Mouse (Mus musculus) lung, postnatal 0 days (tissue): ENCODE measurements around the gene Msx3.

Experiments used
- CTCF ChIP-seq: IDR thresholded peaks from 2 replicates; pipeline ENCODE4 v1.5.1; 2016; ENCODE audit warnings: antibody characterized with exemption, mild to moderate bottlenecking
- EP300 ChIP-seq: IDR thresholded peaks from 2 replicates; pipeline ENCODE4 v1.6.1; 2016; ENCODE audit warnings: antibody characterized with exemption, mild to moderate bottlenecking, control low read depth

DNA sequence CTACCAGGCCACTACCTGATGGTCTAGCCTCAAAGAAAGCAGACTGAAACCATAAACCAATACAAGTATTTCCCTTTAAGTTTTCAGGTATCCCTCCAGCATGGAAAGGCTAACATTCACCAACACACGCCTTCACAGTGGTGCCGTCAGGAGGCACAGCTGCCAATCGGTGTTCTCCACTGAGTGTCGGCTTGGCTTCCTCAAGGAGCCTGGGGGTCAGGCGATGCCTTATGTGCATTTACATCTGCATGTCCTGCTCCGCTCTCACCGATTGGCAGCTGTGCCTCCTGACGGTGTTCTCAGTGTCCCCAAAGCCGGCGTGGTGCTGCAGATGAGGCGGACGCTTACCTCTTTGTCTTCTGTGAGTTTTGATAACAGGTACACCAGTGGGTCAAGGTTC, 17.1 kb downstream of the Msx3 start:
- TF ChIP-seq CTCF (no peak), EP300 (no peak)
